Mouse (Mus musculus): ENCODE results near the gene D630045J12Rik. TPM values are rescaled to one million over a fixed set of nuclear protein-coding genes. Genes with fewer than 3 reads are reported as not detected.

D630045J12Rik gene
- polyA plus RNA-seq, 1 experiment from 2014 or later, result 0.80 TPM

DNA sequence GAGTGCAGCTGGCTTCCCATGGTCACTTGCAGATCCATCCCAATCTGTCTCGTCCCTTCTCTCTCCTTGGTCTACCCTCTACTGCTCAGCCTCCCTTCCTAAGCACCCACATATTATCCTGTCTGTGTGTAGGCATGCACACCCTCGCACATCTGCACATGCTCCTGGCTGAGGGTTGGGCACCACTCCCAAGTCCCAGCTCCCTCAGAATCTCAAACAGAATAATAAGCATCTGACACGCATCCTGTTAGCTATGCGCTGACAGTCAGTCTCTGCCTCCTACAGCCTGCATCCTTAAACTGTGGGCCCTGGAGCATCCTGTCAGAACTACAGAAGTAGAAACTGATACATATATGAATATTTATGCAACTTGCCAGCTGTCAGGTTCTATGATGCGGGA lies 13.2 kb downstream of the D630045J12Rik start:
- H3K27me3 ChIP-seq (replicated peaks), result no peaks in the 10 kb centered on the region; the same call in 1 of the 2 replicates
- ATAC-seq, result no peak
- WGBS (ENCODE audit: insufficient replicate concordance), result 77% methylated on average over 5 of the region's 5 CpGs
- no peaks in the 10 kb centered on the region for H3K4me1 ChIP-seq
- H3K9ac ChIP-seq, result no peak overlapping the region
- H3K4me3 ChIP-seq, result no peak overlapping the region
- no peak overlapping the region for H3K27ac ChIP-seq
- no peaks in the 10 kb centered on the region for H3K9me3 ChIP-seq (replicated peaks)
- H3K36me3 ChIP-seq, result no peaks in the 10 kb centered on the region
- no peak overlapping the region for H3K4me2 ChIP-seq

- Histone ChIP-seq H3K9me3 (replicated peaks) (no peaks in the 10 kb centered on the region), H3K36me3 (no peaks in the 10 kb centered on the region), H3K4me2 (no peak overlapping the region), H3K4me3 (no peak overlapping the region), H3K9ac (no peak overlapping the region), H3K4me1 (no peaks in the 10 kb centered on the region), H3K27ac (no peak overlapping the region), H3K27me3 (replicated peaks) (no peaks in the 10 kb centered on the region; the same call in 1 of the 2 replicates)
- no peak for ATAC-seq
- 62% methylated on average over 4 of the region's 4 CpGs for WGBS (ENCODE audit: insufficient replicate concordance)
These were observed 15.4 kb downstream of the D630045J12Rik start for GRCm38 (mm10) chr6:38238382-38238781.

GRCm38 (mm10) chr6:38235991-38236658 lies 17.7 kb downstream of the D630045J12Rik start:
- 68% methylated on average over 7 of the region's 7 CpGs for WGBS (ENCODE audit: insufficient replicate concordance)
- no peak for ATAC-seq

DNA sequence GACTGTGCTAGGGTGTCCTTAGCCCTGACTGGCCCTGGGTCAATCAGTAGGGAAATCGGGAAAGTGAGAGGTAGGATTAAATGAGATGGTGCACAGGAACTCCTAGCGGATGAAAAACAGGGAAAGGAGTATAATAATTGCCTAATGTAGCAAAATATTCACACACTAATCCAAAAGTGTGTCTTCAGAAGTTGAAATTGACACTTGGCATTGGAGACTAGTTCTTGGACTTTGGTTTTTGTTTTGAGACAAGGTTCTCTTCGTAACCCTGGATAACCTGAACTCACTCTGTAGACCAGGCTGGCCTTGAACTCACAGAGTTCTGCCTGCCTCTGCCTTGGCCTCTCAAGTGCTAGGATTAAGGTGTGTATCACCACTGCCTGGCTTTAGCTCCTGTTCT lies 20.0 kb downstream of the D630045J12Rik start:
- Histone ChIP-seq H3K4me3 (no peak overlapping the region), H3K9me3 (replicated peaks) (no peaks in the 10 kb centered on the region), H3K9ac (no peak overlapping the region), H3K36me3 (no peaks in the 10 kb centered on the region), H3K27me3 (replicated peaks) (no peaks in the 10 kb centered on the region), H3K4me1 (no peaks in the 10 kb centered on the region), H3K4me2 (no peak overlapping the region), H3K27ac (no peak overlapping the region)
- ATAC-seq, result no peak
- 66% methylated on average over 3 of the region's 3 CpGs for WGBS (ENCODE audit: insufficient replicate concordance)

More at GRCm38 (mm10) chr6:38235991-38236658, 17.7 kb downstream of the D630045J12Rik start:
- Histone ChIP-seq H3K4me1 (no peaks in the 10 kb centered on the region), H3K36me3 (no peaks in the 10 kb centered on the region), H3K4me2 (no peak overlapping the region), H3K27me3 (replicated peaks) (no peaks in the 10 kb centered on the region), H3K27ac (no peak overlapping the region), H3K9me3 (replicated peaks) (no peaks in the 10 kb centered on the region), H3K4me3 (no peak overlapping the region), H3K9ac (no peak overlapping the region)

GRCm38 (mm10) chr6:38232917-38233316 lies 20.9 kb downstream of the D630045J12Rik start:
- no peak for ATAC-seq
- Histone ChIP-seq H3K9me3 (replicated peaks) (no peaks in the 10 kb centered on the region), H3K27ac (no peak overlapping the region), H3K36me3 (no peaks in the 10 kb centered on the region), H3K9ac (no peak overlapping the region), H3K4me2 (no peak overlapping the region), H3K27me3 (replicated peaks) (no peaks in the 10 kb centered on the region), H3K4me3 (no peak overlapping the region), H3K4me1 (no peaks in the 10 kb centered on the region)
- WGBS (ENCODE audit: insufficient replicate concordance), result 63% methylated on average over 3 of the region's 3 CpGs

GRCm38 (mm10) chr6:38231994-38232393 lies 21.8 kb downstream of the D630045J12Rik start:
- Histone ChIP-seq H3K27me3 (replicated peaks) (no peaks in the 10 kb centered on the region), H3K9me3 (replicated peaks) (no peaks in the 10 kb centered on the region), H3K4me1 (no peaks in the 10 kb centered on the region), H3K27ac (no peak overlapping the region), H3K9ac (no peak overlapping the region), H3K4me2 (no peak overlapping the region), H3K36me3 (no peaks in the 10 kb centered on the region), H3K4me3 (no peak overlapping the region)
- no peak for ATAC-seq
- 57% methylated on average over 4 of the region's 4 CpGs for WGBS (ENCODE audit: insufficient replicate concordance)

DNA sequence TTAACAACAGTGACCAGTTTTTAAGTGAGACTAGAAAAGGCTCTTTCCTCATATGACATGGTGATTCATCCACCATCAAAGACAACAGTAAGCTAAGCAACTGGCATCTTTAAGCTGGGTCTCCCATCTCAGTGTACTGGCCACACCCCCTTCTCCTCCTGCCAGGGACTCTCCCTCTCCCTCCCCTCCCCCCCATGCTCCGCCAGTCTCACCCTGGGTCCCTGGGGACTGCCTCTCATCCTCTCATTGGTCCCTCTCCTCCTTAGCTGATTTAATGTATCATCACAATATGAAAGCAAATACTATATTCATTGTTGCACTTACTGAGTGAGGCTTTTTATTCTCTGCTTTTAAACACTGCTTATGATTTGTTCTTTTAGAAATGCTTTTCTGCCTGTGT lies 29.7 kb downstream of the D630045J12Rik start:
- H3K9me3 ChIP-seq (replicated peaks), result no peaks in the 10 kb centered on the region
- no peak overlapping the region for H3K9ac ChIP-seq
- ATAC-seq, result no peak
- H3K36me3 ChIP-seq, result no peaks in the 10 kb centered on the region
- no peak overlapping the region for H3K27ac ChIP-seq
- WGBS (ENCODE audit: insufficient replicate concordance), result 44% methylated on average over 1 of the region's 1 CpGs
- H3K27me3 ChIP-seq (replicated peaks), result no peaks in the 10 kb centered on the region
- no peak overlapping the region for H3K4me3 ChIP-seq
- no peaks in the 10 kb centered on the region for H3K4me1 ChIP-seq
- no peak overlapping the region for H3K4me2 ChIP-seq

GRCm38 (mm10) chr6:38219261-38219660 lies 34.5 kb downstream of the D630045J12Rik start:
- no peaks in the 10 kb centered on the region for H3K4me1 ChIP-seq
- no peaks in the 10 kb centered on the region for H3K36me3 ChIP-seq
- ATAC-seq, result no peak
- 88% methylated on average over 2 of the region's 2 CpGs for WGBS (ENCODE audit: insufficient replicate concordance)
- H3K9ac ChIP-seq, result no peak overlapping the region
- no peak overlapping the region for H3K4me3 ChIP-seq
- H3K9me3 ChIP-seq (replicated peaks), result no peaks in the 10 kb centered on the region
- no peak overlapping the region for H3K4me2 ChIP-seq
- H3K27me3 ChIP-seq (replicated peaks), result no peaks in the 10 kb centered on the region
- H3K27ac ChIP-seq, result no peak overlapping the region

DNA sequence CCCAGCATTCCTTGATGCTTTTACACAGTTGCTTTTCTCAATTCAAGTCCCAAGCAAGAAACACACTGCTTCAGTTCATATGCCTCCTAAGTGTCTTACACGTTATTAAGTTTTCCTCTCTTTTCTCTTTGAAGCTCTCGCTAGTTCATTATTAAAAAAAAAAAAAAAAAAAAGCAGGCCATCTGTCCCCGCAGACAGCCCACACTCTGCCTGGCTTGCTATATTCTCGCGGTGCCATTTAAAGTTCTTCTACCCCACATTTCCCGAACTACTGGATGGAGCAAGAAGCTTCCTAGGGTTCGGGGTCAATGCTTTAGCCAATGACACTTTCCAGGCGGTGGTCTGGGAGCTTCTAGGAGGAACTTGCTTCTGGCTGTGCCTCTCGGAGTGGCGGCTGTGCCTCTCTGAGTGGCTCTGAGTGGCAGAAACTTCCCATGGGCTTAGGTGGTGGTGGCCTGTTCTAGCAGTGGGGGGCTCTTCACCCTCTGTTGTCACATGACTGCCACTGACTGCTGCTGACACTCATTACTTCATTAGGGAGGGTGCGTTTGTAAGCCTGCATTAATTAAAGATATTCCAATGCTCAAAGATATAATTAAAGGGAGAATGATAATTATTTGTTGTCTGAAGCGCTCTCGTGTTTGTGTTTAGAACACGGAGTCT lies 38.2 kb downstream of the D630045J12Rik start:
- no peak overlapping the region for H3K9ac ChIP-seq
- WGBS (ENCODE audit: insufficient replicate concordance), result 69% methylated on average over 14 of the region's 14 CpGs
- H3K4me3 ChIP-seq, result no peak overlapping the region

GRCm38 (mm10) chr6:38207621-38208020 lies 46.2 kb downstream of the D630045J12Rik start:
- Histone ChIP-seq H3K4me1 (no peaks in the 10 kb centered on the region), H3K36me3 (no peaks in the 10 kb centered on the region), H3K9me3 (replicated peaks) (peaks cover 6% of the 10 kb centered on the region; the same call in 1 of the 2 replicates), H3K4me3 (no peak overlapping the region), H3K27me3 (replicated peaks) (no peaks in the 10 kb centered on the region), H3K4me2 (no peak overlapping the region), H3K27ac (no peak overlapping the region), H3K9ac (no peak overlapping the region)
- ATAC-seq, result no peak
- WGBS (ENCODE audit: insufficient replicate concordance), result 68% methylated on average over 2 of the region's 2 CpGs

More for the DNA sequence above, 38.2 kb downstream of the D630045J12Rik start:
- H3K4me1 ChIP-seq, result no peaks in the 10 kb centered on the region
- no peak overlapping the region for H3K4me2 ChIP-seq
- H3K27ac ChIP-seq, result no peak overlapping the region
- ATAC-seq, result no peak
- no peaks in the 10 kb centered on the region for H3K36me3 ChIP-seq
- no peaks in the 10 kb centered on the region for H3K27me3 ChIP-seq (replicated peaks)
- H3K9me3 ChIP-seq (replicated peaks), result peaks cover 12% of the 10 kb centered on the region; the same call in 1 of the 2 replicates

DNA sequence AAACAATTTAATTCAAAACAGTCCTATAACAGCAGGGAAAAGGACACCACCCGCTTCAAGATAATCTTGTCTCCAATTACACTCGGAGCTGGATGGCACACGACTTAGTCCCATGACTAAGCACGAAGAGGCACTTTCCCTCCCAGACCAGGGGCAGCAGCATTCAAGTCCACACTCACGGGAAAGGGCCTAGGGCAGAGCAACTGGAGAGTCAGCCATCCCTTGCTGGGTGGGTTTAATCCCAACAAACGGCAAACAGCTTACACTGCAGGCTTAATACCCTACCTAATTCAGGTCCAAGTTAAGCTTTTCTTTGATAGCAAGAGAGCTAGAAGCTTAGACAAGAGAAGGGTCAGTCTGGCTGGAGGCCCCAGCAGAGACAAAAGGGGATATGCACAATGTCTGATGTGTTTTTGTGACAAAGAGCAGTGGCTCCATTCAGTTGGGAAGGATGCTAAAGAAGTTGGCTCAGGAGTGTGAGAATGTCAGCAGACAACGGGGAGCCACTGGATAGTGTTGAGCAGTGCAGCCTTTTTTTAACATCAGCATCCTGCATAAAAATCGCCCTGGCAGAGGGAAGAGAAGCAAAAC lies 46.8 kb downstream of the D630045J12Rik start:
- Histone ChIP-seq H3K4me1 (no peaks in the 10 kb centered on the region), H3K9me3 (replicated peaks) (peaks cover under 1% of the 10 kb centered on the region; the same call in 1 of the 2 replicates), H3K9ac (no peak overlapping the region), H3K27me3 (replicated peaks) (no peaks in the 10 kb centered on the region), H3K4me2 (no peak overlapping the region), H3K36me3 (no peaks in the 10 kb centered on the region), H3K27ac (no peak overlapping the region), H3K4me3 (no peak overlapping the region)
- ATAC-seq, result no peak
- WGBS (ENCODE audit: insufficient replicate concordance), result 39% methylated on average over 8 of the region's 8 CpGs

GRCm38 (mm10) chr6:38205375-38205774 lies 48.4 kb downstream of the D630045J12Rik start:
- ATAC-seq, result no peak
- WGBS (ENCODE audit: insufficient replicate concordance), result 69% methylated on average over 6 of the region's 6 CpGs

More at GRCm38 (mm10) chr6:38205375-38205774, 48.4 kb downstream of the D630045J12Rik start:
- Histone ChIP-seq H3K9me3 (replicated peaks) (no peaks in the 10 kb centered on the region; the same call in 1 of the 2 replicates), H3K9ac (no peak overlapping the region), H3K4me1 (no peaks in the 10 kb centered on the region), H3K36me3 (no peaks in the 10 kb centered on the region), H3K4me3 (no peak overlapping the region), H3K27me3 (replicated peaks) (no peaks in the 10 kb centered on the region), H3K27ac (no peak overlapping the region), H3K4me2 (no peak overlapping the region)
